In the genomic region with DNA sequence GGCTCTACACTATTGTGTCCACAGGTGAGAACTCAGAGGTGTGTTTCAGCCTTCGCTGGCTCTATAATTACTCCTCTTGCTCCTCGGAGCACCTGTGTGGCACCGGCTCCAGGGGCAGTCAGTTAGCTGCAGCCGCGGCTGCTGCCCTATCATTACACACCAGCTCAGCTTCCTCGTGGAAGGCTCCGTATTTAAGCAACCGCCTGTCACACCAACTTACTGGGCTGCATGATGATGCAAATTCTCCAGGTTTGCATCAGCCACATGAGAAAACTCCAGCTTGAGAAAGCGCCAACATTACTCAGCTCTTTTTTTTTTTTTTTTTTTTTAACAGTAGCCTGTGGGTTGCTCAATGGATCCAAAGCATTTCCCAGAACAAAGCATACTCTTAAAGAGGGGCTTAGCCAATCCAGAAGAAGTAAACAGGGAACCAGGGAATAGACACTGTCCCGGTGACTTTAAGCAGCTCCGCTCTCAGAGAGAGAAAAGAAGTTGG, we compare ENCODE assay signal across 8 mouse cellular contexts. TPM values are rescaled to one million over a fixed set of nuclear protein-coding genes. Genes with fewer than 3 reads are reported as not detected.
A peak's percentile ranks its signal among the peaks of the same experiment; 100 is the strongest.
DNase-seq lines count a peak whose midpoint lies in the region; ATAC-seq and TF ChIP-seq lines count a peak whose summit lies in the region.

A gene (minus strand): TSS at position 194 of the 496 bp plus-strand sequence.

- no peak within 1 kb of the TSS; the same call in 1 of the 2 replicates for H3K9ac ChIP-seq in hindbrain, postnatal 0 days (replicated peaks; ENCODE audit: low read length)
- no peak within 1 kb of the TSS for H3K9ac ChIP-seq in limb, embryonic 15.5 days
- peak within 1 kb of the TSS; percentile 3; the same call in 1 of the 2 replicates for H3K9ac ChIP-seq in midbrain, embryonic 15.5 days

- POLR2A ChIA-PET in Patski (lab: Charles Lee): interaction anchor here (1.0 kb wide), 1 partner anchor 66 kb away, joined by 7 read pairs; no protein-coding TSS in a partner anchor

- H3K4me1 ChIP-seq in hindbrain, postnatal 0 days (ENCODE audit: insufficient read depth, low read length): no peaks in the 10 kb centered on the region; the same call in 1 of the 2 replicates
- peaks cover 7% of the 10 kb centered on the region for H3K4me1 ChIP-seq in limb, embryonic 15.5 days
- peaks cover 16% of the 10 kb centered on the region for H3K4me1 ChIP-seq in midbrain, embryonic 15.5 days

- 3% methylated on average over 11 of the region's 11 CpGs for WGBS in hindbrain, postnatal 0 days
- 3% methylated on average over 11 of the region's 11 CpGs for WGBS in limb, embryonic 15.5 days
- 1% methylated on average over 11 of the region's 11 CpGs for WGBS in midbrain, embryonic 15.5 days

- peak; percentile 77 for ATAC-seq in frontal cortex, adult (ENCODE audit: low TSS enrichment)
- peak; percentile 61 for ATAC-seq in Patski
- peak; percentile 64 for ATAC-seq in hindbrain, postnatal 0 days
- no peak for ATAC-seq in limb, embryonic 15.5 days (ENCODE audit: insufficient number of reproducible peaks, low FRiP score, low TSS enrichment, low read depth)
- ATAC-seq in midbrain, embryonic 15.5 days (replicated peaks): peak; percentile 80

- H3K27me3 ChIP-seq in Patski: peaks cover 15% of the 10 kb centered on the region
- H3K27me3 ChIP-seq in hindbrain, postnatal 0 days (ENCODE audit: insufficient read depth, low read length): no peaks in the 10 kb centered on the region
- no peaks in the 10 kb centered on the region for H3K27me3 ChIP-seq in limb, embryonic 15.5 days
- no peaks in the 10 kb centered on the region for H3K27me3 ChIP-seq in midbrain, embryonic 15.5 days (replicated peaks)

- no peak for TF ChIP-seq CTCF in Patski (IDR thresholded peaks at IDR 0.05)
- TF ChIP-seq CTCF in hindbrain, postnatal 0 days (IDR thresholded peaks at IDR 0.05; ENCODE audit: low read depth): no peak

- CTCF ChIA-PET in Patski (lab: Charles Lee): interaction anchor here (0.9 to 1.4 kb wide), 3 partner anchors 21 to 66 kb away, joined by 3 read pairs; no protein-coding TSS in a partner anchor

- DNase-seq in frontal cortex, postnatal 14 days (ENCODE audit: low spot score in 2 of 2): no peak
- DNase-seq in Patski (ENCODE audit: low read depth, low spot score): peak; percentile 37
- peak; percentile 70 for DNase-seq in fibroblast of lung, adult 2 months (ENCODE audit: low read depth)
- peak; percentile 69 for DNase-seq in hindbrain, postnatal 0 days (ENCODE audit: low spot score)
- peak; percentile 4 for DNase-seq in testis, postnatal 14 days (ENCODE audit: low spot score)

- H3K4me3 ChIP-seq in hindbrain, postnatal 0 days (ENCODE audit: low read length): peak within 1 kb of the TSS; percentile 32
- peak within 1 kb of the TSS; percentile 36 for H3K4me3 ChIP-seq in limb, embryonic 15.5 days
- H3K4me3 ChIP-seq in midbrain, embryonic 15.5 days: peak within 1 kb of the TSS; percentile 36

- in situ Hi-C loops in Patski (cut with MboI; ENCODE audit: low pct_unique_long_range_greater_than_20kb): loop anchor here (25.0 kb wide), 1 partner anchor 894 kb away; a partner anchor contains a TSS

- peak within 1 kb of the TSS; percentile 45; the same call in 1 of the 2 replicates for H3K27ac ChIP-seq in hindbrain, postnatal 0 days
- H3K27ac ChIP-seq in limb, embryonic 15.5 days: peak within 1 kb of the TSS; percentile 40
- H3K27ac ChIP-seq in midbrain, embryonic 15.5 days: peak within 1 kb of the TSS; percentile 34; the same call in 1 of the 2 replicates

- H3K4me2 ChIP-seq in hindbrain, postnatal 0 days (ENCODE audit: low read depth, low read length): peak within 1 kb of the TSS; percentile 53
- H3K4me2 ChIP-seq in limb, embryonic 15.5 days: peak within 1 kb of the TSS; percentile 73
- peak within 1 kb of the TSS; percentile 68 for H3K4me2 ChIP-seq in midbrain, embryonic 15.5 days

- H3K36me3 ChIP-seq in hindbrain, postnatal 0 days (ENCODE audit: insufficient read depth, low read length): no peaks in the 10 kb centered on the region
- no peaks in the 10 kb centered on the region for H3K36me3 ChIP-seq in limb, embryonic 15.5 days
- no peaks in the 10 kb centered on the region for H3K36me3 ChIP-seq in midbrain, embryonic 15.5 days (replicated peaks)

- H3K9me3 ChIP-seq in hindbrain, postnatal 0 days (ENCODE audit: low read length): no peaks in the 10 kb centered on the region
- no peaks in the 10 kb centered on the region for H3K9me3 ChIP-seq in limb, embryonic 15.5 days
- no peaks in the 10 kb centered on the region for H3K9me3 ChIP-seq in midbrain, embryonic 15.5 days

RNA-seq across cellular contexts. Expression of the gene that starts here (rescaled TPM):
- 1.2 TPM for polyA plus RNA-seq in Patski (2021)
- 18.0 TPM in 2 replicates for total RNA-seq in hindbrain, postnatal 0 days (2014; rRNA removed)
- 4.1 and 4.8 TPM in 2 replicates for polyA plus RNA-seq in hindbrain, postnatal 0 days (2015; fragmentation: Nextera tagmentation; extraction: Ambion mirVana)
- polyA plus RNA-seq in limb, embryonic 15.5 days (2015; fragmentation: Nextera tagmentation; extraction: Ambion mirVana): 6.8 and 7.0 TPM in 2 replicates
- polyA plus RNA-seq in midbrain, embryonic 15.5 days (2015; fragmentation: Nextera tagmentation; extraction: Ambion mirVana): 2.2 and 2.5 TPM in 2 replicates

Comparison
In these comparisons a context has a peak if more than half of its experiments do, and no peak if none do; other contexts are left out.
1. DNase-seq: peak in Patski (single experiment), fibroblast of lung, adult 2 months (single experiment), hindbrain, postnatal 0 days (single experiment) and testis, postnatal 14 days (single experiment); none in frontal cortex, postnatal 14 days (0 of 2).
2. Peak in every context shown above with its lines, with median percentiles within 50 percentile points of each other: H3K27ac ChIP-seq, H3K4me2 ChIP-seq and H3K4me3 ChIP-seq.